Mouse (Mus musculus) brain, embryonic 14.5 days (tissue): Measurements from ENCODE around the gene Dscaml1.

Source experiments
- CTCF ChIP-seq: fragments of 200-500 bp; IDR thresholded peaks from 2 replicates; pipeline ENCODE4 v1.5.1; 2012; ENCODE audit warnings: inconsistent platforms, mild to moderate bottlenecking, moderate library complexity, borderline replicate concordance; ENCODE audit not compliant: insufficient read depth, insufficient read length; ENCODE audit errors: extremely low read depth
- POLR2A ChIP-seq: fragments of 200-500 bp; IDR thresholded peaks from 2 replicates; pipeline ENCODE4 v1.6.1; 2012; ENCODE audit warnings: mild to moderate bottlenecking, inconsistent platforms, borderline replicate concordance; ENCODE audit not compliant: poor library complexity, insufficient read depth, insufficient read length, severe bottlenecking; ENCODE audit errors: extremely low read depth

DNA sequence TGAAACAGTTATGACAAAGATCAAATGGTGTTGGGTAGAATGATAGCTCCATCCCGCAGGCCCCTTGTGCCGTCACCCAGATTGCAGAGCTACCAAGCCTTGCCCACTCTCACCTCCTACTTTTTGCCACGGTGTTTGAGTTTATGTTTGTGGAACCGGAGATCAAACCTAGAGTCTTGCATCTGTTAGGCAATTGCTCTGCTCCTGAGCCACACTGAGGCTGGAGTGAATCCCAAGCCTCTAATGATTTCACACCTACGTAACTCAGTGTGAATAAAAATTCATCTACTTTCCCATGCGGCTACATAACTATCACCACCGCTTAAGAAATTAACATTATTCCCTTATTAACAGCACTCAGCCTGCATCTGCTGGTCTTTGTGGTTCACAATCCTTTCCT is 192.0 kb downstream of the Dscaml1 start:
- TF ChIP-seq CTCF (no peak), POLR2A (no peak)
